Mouse (Mus musculus): ENCODE results near the gene Zfp385a. TPM values are rescaled to one million over a fixed set of nuclear protein-coding genes. Genes with fewer than 3 reads are reported as not detected.
A peak's percentile ranks its signal among the peaks of the same experiment; 100 is the strongest.

Gene Zfp385a
- total and polyA plus RNA-seq, 3 experiments = 1.2 to 59.9 (median 2.7) TPM

GRCm38 (mm10) chr15:103301046-103301445 lies 38.8 kb downstream of the Zfp385a start:
- Histone ChIP-seq H3K9me3 (replicated peaks; ENCODE audit: low read length) (no peaks in the 10 kb centered on the region), H3K9ac (ENCODE audit: insufficient read depth, low read depth) (no peak overlapping the region), H3K79me2 (replicated peaks; ENCODE audit: control insufficient read depth, extremely low read depth, insufficient read depth, poor library complexity, severe bottlenecking) (no peaks in the 10 kb centered on the region), H3K4me1 (ENCODE audit: control insufficient read depth in 1 of 2, insufficient read depth in 2 of 2) (peaks cover 16 to 88% of the 10 kb centered on the region in 2 experiments), H3K36me3 (replicated peaks in 1 of 2; ENCODE audit: control insufficient read depth in 1 of 2, insufficient read depth in 1 of 2, low read length in 1 of 2) (peaks cover 15 to 43% of the 10 kb centered on the region in 2 experiments), H3K27me3 (replicated peaks) (peaks cover 5% of the 10 kb centered on the region), H3K4me2 (ENCODE audit: insufficient read depth, low read depth, poor library complexity, severe bottlenecking) (no peak overlapping the region), H3K4me3 (replicated peaks in 1 of 3; ENCODE audit: low read depth in 2 of 3, low read length in 2 of 3, poor library complexity in 1 of 3) (no peak overlapping the region), H3K27ac (ENCODE audit: insufficient read depth, low read depth) (no peak overlapping the region)
- TF ChIP-seq NELFE (IDR thresholded peaks at IDR 0.05; ENCODE audit: low read depth, low read length) (no peak), MYC (IDR thresholded peaks at IDR 0.05; ENCODE audit: low read depth, low read length) (no peak), SMC3 (IDR thresholded peaks at IDR 0.05; ENCODE audit: low read depth, low read length) (no peak), ZKSCAN1 (IDR thresholded peaks at IDR 0.05; ENCODE audit: borderline replicate concordance, low read depth, low read length) (no peak), ZC3H11A (IDR thresholded peaks at IDR 0.05; ENCODE audit: low read depth, low read length) (no peak), USF2 (conservative IDR thresholded peaks at IDR 0.05; ENCODE audit: low read depth, low read length) (no peak), GABPA (IDR thresholded peaks at IDR 0.05; ENCODE audit: insufficient replicate concordance, low read depth, low read length) (no peak), HCFC1 (IDR thresholded peaks at IDR 0.05; ENCODE audit: low read depth, low read length) (no peak), CTCF (conservative IDR thresholded peaks at IDR 0.05 in 1 of 2, IDR thresholded peaks at IDR 0.05 in 1 of 2; ENCODE audit: low read depth in 2 of 2, low read length in 2 of 2) (no peak), IRF4 (IDR thresholded peaks at IDR 0.05; ENCODE audit: low read depth, low read length) (no peak), JUN (IDR thresholded peaks at IDR 0.05; ENCODE audit: insufficient read depth, low read depth, low read length) (no peak), TCF12 (IDR thresholded peaks at IDR 0.05; ENCODE audit: low read depth, low read length) (no peak), USF1 (IDR thresholded peaks at IDR 0.05; ENCODE audit: low read depth, low read length) (no peak), JUND (conservative IDR thresholded peaks at IDR 0.05; ENCODE audit: low read depth, low read length) (no peak)
- in situ Hi-C loops (cut with MboI; ENCODE audit: low pct_ligation_motif_present, low pct_unique_long_range_greater_than_20kb, low sequenced_read_pairs) = no loop called here
- dilution Hi-C loops (cut with MboI; ENCODE audit: extremely low pct_ligation_motif_present, extremely low pct_unique_long_range_greater_than_20kb, low sequenced_read_pairs) = no loop called here
- no peak for DNase-seq (ENCODE audit: extremely low read depth)

DNA sequence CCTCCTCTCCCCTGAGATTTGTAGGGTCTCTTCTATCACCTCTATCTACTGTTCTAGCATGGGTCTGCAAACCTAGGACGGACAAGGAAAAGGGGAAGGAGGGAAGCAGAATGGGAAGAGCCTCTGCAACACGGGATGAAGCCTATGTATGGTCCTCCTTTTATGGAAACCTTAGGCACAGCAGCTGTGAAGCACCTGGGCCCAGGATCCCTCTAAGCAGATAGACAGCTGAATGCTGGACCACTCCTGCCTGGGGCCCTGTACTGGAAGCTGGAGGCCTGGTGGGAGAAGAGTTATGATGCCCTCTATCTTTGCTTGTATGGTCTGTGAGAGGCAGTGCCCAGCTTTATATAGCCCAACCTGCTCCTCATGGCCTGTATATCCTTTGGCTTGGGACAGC lies 39.3 kb downstream of the Zfp385a start:
- no peak overlapping the region for H3K27ac ChIP-seq (ENCODE audit: insufficient read depth, low read depth)
- peaks cover 5% of the 10 kb centered on the region for H3K27me3 ChIP-seq (replicated peaks)
- peaks cover 19 to 48% of the 10 kb centered on the region in 2 experiments for H3K36me3 ChIP-seq (replicated peaks in 1 of 2; ENCODE audit: control insufficient read depth in 1 of 2, insufficient read depth in 1 of 2, low read length in 1 of 2)
- DNase-seq (ENCODE audit: extremely low read depth) = no peak
- dilution Hi-C loops (cut with MboI; ENCODE audit: extremely low pct_ligation_motif_present, extremely low pct_unique_long_range_greater_than_20kb, low sequenced_read_pairs) = no loop called here
- TF ChIP-seq KAT2A (IDR thresholded peaks at IDR 0.05; ENCODE audit: insufficient replicate concordance, low read length) (no peak), E2F4 (IDR thresholded peaks at IDR 0.05; ENCODE audit: insufficient replicate concordance, low read depth, low read length) (no peak), POLR2AphosphoS2 (IDR thresholded peaks at IDR 0.05; ENCODE audit: low read depth, low read length) (peak; percentile 43; the same call in 1 of the 2 replicates), ELF1 (IDR thresholded peaks at IDR 0.05; ENCODE audit: low read depth, low read length) (no peak), NRF1 (IDR thresholded peaks at IDR 0.05; ENCODE audit: low read depth, low read length) (no peak), MAZ (IDR thresholded peaks at IDR 0.05; ENCODE audit: low read depth, low read length) (no peak), USF2 (conservative IDR thresholded peaks at IDR 0.05; ENCODE audit: low read depth, low read length) (no peak), CHD2 (IDR thresholded peaks at IDR 0.05; ENCODE audit: low read length) (no peak)
- no peaks in the 10 kb centered on the region for H3K9me3 ChIP-seq (replicated peaks; ENCODE audit: low read length)
- no peaks in the 10 kb centered on the region for H3K79me2 ChIP-seq (replicated peaks; ENCODE audit: control insufficient read depth, extremely low read depth, insufficient read depth, poor library complexity, severe bottlenecking)
- in situ Hi-C loops (cut with MboI; ENCODE audit: low pct_ligation_motif_present, low pct_unique_long_range_greater_than_20kb, low sequenced_read_pairs) = no loop called here
- peaks cover 16 to 83% of the 10 kb centered on the region in 2 experiments for H3K4me1 ChIP-seq (ENCODE audit: control insufficient read depth in 1 of 2, insufficient read depth in 2 of 2)
- no peak overlapping the region for H3K9ac ChIP-seq (ENCODE audit: insufficient read depth, low read depth)
- H3K4me2 ChIP-seq (ENCODE audit: insufficient read depth, low read depth, poor library complexity, severe bottlenecking) = no peak overlapping the region
- H3K4me3 ChIP-seq (replicated peaks in 1 of 3; ENCODE audit: low read depth in 2 of 3, low read length in 2 of 3, poor library complexity in 1 of 3) = no peak overlapping the region

Measured in CH12.LX (cell line).